Mouse (Mus musculus): Measurements from ENCODE around the gene Spert. TPM values are rescaled to one million over a fixed set of nuclear protein-coding genes. Genes with fewer than 3 reads are reported as not detected.

Gene Spert
- total and polyA plus RNA-seq, 3 experiments = not detected

GRCm38 (mm10) chr14:75561577-75562331 lies 31.2 kb downstream of the Spert start:
- no peak overlapping the region for H3K27ac ChIP-seq (ENCODE audit: insufficient read depth, low read depth)
- no peaks in the 10 kb centered on the region for H3K9me3 ChIP-seq (replicated peaks; ENCODE audit: low read length)
- H3K36me3 ChIP-seq (replicated peaks in 1 of 2; ENCODE audit: control insufficient read depth in 1 of 2, insufficient read depth in 1 of 2, low read length in 1 of 2) = no peaks in the 10 kb centered on the region
- TF ChIP-seq E2F4 (IDR thresholded peaks at IDR 0.05; ENCODE audit: insufficient replicate concordance, low read depth, low read length) = no peak
- TF ChIP-seq CTCF (conservative IDR thresholded peaks at IDR 0.05 in 1 of 2, IDR thresholded peaks at IDR 0.05 in 1 of 2; ENCODE audit: low read depth in 2 of 2, low read length in 2 of 2) = peak in 1 of 2 experiments; percentile 57; a peak in 2 of 4 replicates
- TF ChIP-seq RAD21 (IDR thresholded peaks at IDR 0.05; ENCODE audit: low read depth, low read length) = peak; percentile 5; the same call in 1 of the 2 replicates
- TF ChIP-seq UBTF (IDR thresholded peaks at IDR 0.05; ENCODE audit: low read depth, low read length) = no peak
- peak; percentile 27 for TF ChIP-seq SMC3 (IDR thresholded peaks at IDR 0.05; ENCODE audit: low read depth, low read length)
- TF ChIP-seq CHD1 (IDR thresholded peaks at IDR 0.05; ENCODE audit: low read depth, low read length) = no peak
- no peak overlapping the region for H3K4me2 ChIP-seq (ENCODE audit: insufficient read depth, low read depth, poor library complexity, severe bottlenecking)
- dilution Hi-C loops (cut with MboI; ENCODE audit: extremely low pct_ligation_motif_present, extremely low pct_unique_long_range_greater_than_20kb, low sequenced_read_pairs) (no loop called here), in situ Hi-C loops (cut with MboI; ENCODE audit: low pct_ligation_motif_present, low pct_unique_long_range_greater_than_20kb, low sequenced_read_pairs) (no loop called here)
- H3K4me3 ChIP-seq (replicated peaks in 1 of 3; ENCODE audit: low read depth in 2 of 3, low read length in 2 of 3, poor library complexity in 1 of 3) = no peak overlapping the region
- H3K79me2 ChIP-seq (replicated peaks; ENCODE audit: control insufficient read depth, extremely low read depth, insufficient read depth, poor library complexity, severe bottlenecking) = no peaks in the 10 kb centered on the region
- no peak overlapping the region for H3K9ac ChIP-seq (ENCODE audit: insufficient read depth, low read depth)
- no peaks in the 10 kb centered on the region for H3K27me3 ChIP-seq (replicated peaks)
- H3K4me1 ChIP-seq (ENCODE audit: control insufficient read depth in 1 of 2, insufficient read depth in 2 of 2) = no peaks in the 10 kb centered on the region
- DNase-seq (ENCODE audit: extremely low read depth) = peak; percentile 15

GRCm38 (mm10) chr14:75541731-75542130 lies 51.2 kb downstream of the Spert start:
- Histone ChIP-seq H3K4me2 (ENCODE audit: insufficient read depth, low read depth, poor library complexity, severe bottlenecking) (no peak overlapping the region), H3K27me3 (replicated peaks) (no peaks in the 10 kb centered on the region), H3K27ac (ENCODE audit: insufficient read depth, low read depth) (no peak overlapping the region), H3K4me1 (ENCODE audit: control insufficient read depth in 1 of 2, insufficient read depth in 2 of 2) (no peaks in the 10 kb centered on the region), H3K4me3 (replicated peaks in 1 of 3; ENCODE audit: low read depth in 2 of 3, low read length in 2 of 3, poor library complexity in 1 of 3) (no peak overlapping the region), H3K79me2 (replicated peaks; ENCODE audit: control insufficient read depth, extremely low read depth, insufficient read depth, poor library complexity, severe bottlenecking) (no peaks in the 10 kb centered on the region), H3K9ac (ENCODE audit: insufficient read depth, low read depth) (no peak overlapping the region), H3K36me3 (replicated peaks in 1 of 2; ENCODE audit: control insufficient read depth in 1 of 2, insufficient read depth in 1 of 2, low read length in 1 of 2) (no peaks in the 10 kb centered on the region), H3K9me3 (replicated peaks; ENCODE audit: low read length) (no peaks in the 10 kb centered on the region)
- DNase-seq (ENCODE audit: extremely low read depth) = no peak
- no peak for TF ChIP-seq IRF4 (IDR thresholded peaks at IDR 0.05; ENCODE audit: low read depth, low read length)
- no peak for TF ChIP-seq SMC3 (IDR thresholded peaks at IDR 0.05; ENCODE audit: low read depth, low read length)
- TF ChIP-seq MAFK (IDR thresholded peaks at IDR 0.05; ENCODE audit: insufficient replicate concordance, low read length) = no peak
- no peak for TF ChIP-seq E2F4 (IDR thresholded peaks at IDR 0.05; ENCODE audit: insufficient replicate concordance, low read depth, low read length)
- no peak for TF ChIP-seq RCOR1 (conservative IDR thresholded peaks at IDR 0.05; ENCODE audit: low read depth, low read length)
- TF ChIP-seq MEF2A (IDR thresholded peaks at IDR 0.05; ENCODE audit: borderline replicate concordance, low read depth, low read length) = no peak
- TF ChIP-seq NELFE (IDR thresholded peaks at IDR 0.05; ENCODE audit: low read depth, low read length) = no peak
- no peak for TF ChIP-seq GABPA (IDR thresholded peaks at IDR 0.05; ENCODE audit: insufficient replicate concordance, low read depth, low read length)
- TF ChIP-seq ZC3H11A (IDR thresholded peaks at IDR 0.05; ENCODE audit: low read depth, low read length) = no peak
- TF ChIP-seq SIN3A (IDR thresholded peaks at IDR 0.05; ENCODE audit: low read length) = no peak
- no peak for TF ChIP-seq TBP (conservative IDR thresholded peaks at IDR 0.05; ENCODE audit: low read depth, low read length)
- TF ChIP-seq EP300 (IDR thresholded peaks at IDR 0.05; ENCODE audit: low read length) = no peak
- TF ChIP-seq CHD1 (IDR thresholded peaks at IDR 0.05; ENCODE audit: low read depth, low read length) = no peak
- no peak for TF ChIP-seq USF2 (conservative IDR thresholded peaks at IDR 0.05; ENCODE audit: low read depth, low read length)
- no peak for TF ChIP-seq ETS1 (conservative IDR thresholded peaks at IDR 0.05; ENCODE audit: low read depth, low read length)
- in situ Hi-C loops (cut with MboI; ENCODE audit: low pct_ligation_motif_present, low pct_unique_long_range_greater_than_20kb, low sequenced_read_pairs) = no loop called here
- dilution Hi-C loops (cut with MboI; ENCODE audit: extremely low pct_ligation_motif_present, extremely low pct_unique_long_range_greater_than_20kb, low sequenced_read_pairs) = no loop called here
